Mouse (Mus musculus) small intestine, adult 2 months (tissue): ENCODE measurements around the gene Ppp4r3a.

Experiments
- CTCF ChIP-seq: fragments of 200-500 bp; IDR thresholded peaks from 2 replicates; pipeline ENCODE4 v1.5.1; 2012; ENCODE audit warnings: low read depth, mild to moderate bottlenecking, control low read depth, inconsistent platforms, low read length, moderate library complexity, mixed read lengths; ENCODE audit not compliant: insufficient replicate concordance, insufficient read length; ENCODE audit errors: extremely low read depth
- POLR2A ChIP-seq: fragments of 200-500 bp; IDR thresholded peaks from 2 replicates; pipeline ENCODE4 v1.6.1; 2012; ENCODE audit warnings: low read depth, mild to moderate bottlenecking, control low read depth, inconsistent platforms, low read length, moderate library complexity

GRCm38 (mm10) chr12:101009225-101009624, 74.3 kb downstream of the Ppp4r3a start:
- TF ChIP-seq CTCF (no peak), POLR2A (no peak)
